Mouse (Mus musculus) liver, embryonic 15.5 days (tissue): ENCODE results near the gene Rhot2. TPM values are rescaled to one million over a fixed set of nuclear protein-coding genes. Genes with fewer than 3 reads are reported as not detected.

Source experiments
- ATAC-seq: fragments of 200-750 bp; cut with Nextera tagmentation; 2 replicates; pipeline ENCODE4 v1.8.0; 2017; ENCODE audit warnings: moderate number of reproducible peaks, mild to moderate bottlenecking, moderate library complexity; ENCODE audit not compliant: insufficient read depth
- H3K27ac ChIP-seq: fragments of 300-500 bp; sonication (generic); replicated peaks from 2 replicates; pipeline ENCODE4 v1.5.1; 2015; ENCODE audit warnings: mild to moderate bottlenecking, inconsistent platforms
- H3K27me3 ChIP-seq: fragments of 300-500 bp; sonication (generic); 2 replicates; pipeline ENCODE4 v1.6.1; 2015; ENCODE audit warnings: mild to moderate bottlenecking, inconsistent platforms
- H3K36me3 ChIP-seq: fragments of 300-500 bp; sonication (generic); replicated peaks from 2 replicates; pipeline ENCODE4 v1.6.1; 2015; ENCODE audit warnings: moderate library complexity, mild to moderate bottlenecking, inconsistent platforms
- H3K4me1 ChIP-seq: fragments of 300-500 bp; sonication (generic); replicated peaks from 2 replicates; pipeline ENCODE4 v1.6.1; 2015; ENCODE audit warnings: inconsistent platforms
- H3K4me2 ChIP-seq: fragments of 300-500 bp; sonication (generic); 2 replicates; pipeline ENCODE4 v1.6.1; 2015; ENCODE audit warnings: moderate library complexity, mild to moderate bottlenecking, inconsistent platforms
- H3K4me3 ChIP-seq: fragments of 300-500 bp; sonication (generic); replicated peaks from 2 replicates; pipeline ENCODE4 v1.5.1; 2015; ENCODE audit warnings: mild to moderate bottlenecking, inconsistent platforms
- H3K9ac ChIP-seq: fragments of 300-500 bp; sonication (generic); 2 replicates; pipeline ENCODE4 v1.6.1; 2015; ENCODE audit warnings: moderate library complexity, mild to moderate bottlenecking, inconsistent platforms
- H3K9me3 ChIP-seq: fragments of 300-500 bp; sonication (generic); replicated peaks from 2 replicates; pipeline ENCODE4 v1.6.1; 2016; ENCODE audit warnings: inconsistent platforms
- WGBS: fragments of 180-500 bp; shearing (Covaris S2); methylation state at CpG from one replicate; pipeline ENCODE4 v1.1.7; 2015; ENCODE audit warnings: mixed read lengths; ENCODE audit not compliant: insufficient replicate concordance; 5-methylcytosine and 5-hydroxymethylcytosine counted together
- polyA plus RNA-seq: library from polyadenylated mRNA; unstranded; fragments of >200 nt; fragmentation: Nextera tagmentation; extraction: Ambion mirVana; gene quantifications from 2 replicates; pipeline ENCODE4 v1.2.1, GENCODE M21; 2015

The Rhot2 gene
- polyA plus RNA-seq, 1 experiment from 2014 or later, result 10.8 TPM

DNA sequence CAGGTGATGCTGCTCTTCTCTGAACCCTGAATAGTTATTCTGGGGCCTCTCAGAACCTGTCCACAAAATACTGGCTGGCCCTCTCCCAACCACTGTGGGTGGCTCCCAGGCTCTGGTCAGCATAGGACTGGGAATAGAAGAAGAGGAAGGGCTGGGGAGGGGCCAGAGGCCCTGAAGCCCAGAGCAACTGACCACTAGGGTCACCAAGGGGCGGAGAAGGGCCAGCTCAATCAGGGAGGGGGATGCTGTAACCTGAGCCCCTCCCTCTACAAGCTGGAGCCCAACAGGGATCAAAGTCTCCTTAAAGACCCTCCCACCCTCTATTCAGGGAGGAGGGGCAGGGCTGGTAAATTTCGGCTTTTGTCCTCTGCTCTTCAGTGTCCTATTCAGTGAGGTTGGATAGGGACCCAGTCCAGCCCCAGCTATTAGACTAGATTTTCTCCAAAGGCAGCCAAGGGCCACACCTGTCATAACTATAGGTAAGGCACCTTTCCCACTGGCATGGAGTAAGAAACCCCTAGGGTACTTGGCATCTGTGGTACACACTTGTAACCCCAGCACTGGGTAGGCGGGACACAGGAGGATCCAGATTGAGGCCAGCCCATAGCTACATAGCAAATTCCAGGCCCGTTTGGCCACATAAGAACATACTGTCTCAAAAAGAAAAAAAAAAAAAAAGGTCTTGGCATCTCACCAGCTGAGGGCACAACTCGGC, 35.7 kb upstream of the Rhot2 start, which contains the start of gene Wfikkn1:
Gene Wfikkn1, minus strand, starts transcription at position 663 of the 715 bp plus-strand sequence.
- Histone ChIP-seq H3K27me3 (no peaks in the 10 kb centered on the region), H3K4me1 (peaks cover 67% of the 10 kb centered on the region), H3K9ac (no peak within 1 kb of the TSS), H3K27ac (peak within 1 kb of the TSS; percentile 14; the same call in 1 of the 2 replicates), H3K4me2 (no peak within 1 kb of the TSS), H3K4me3 (no peak within 1 kb of the TSS), H3K36me3 (peaks cover 38% of the 10 kb centered on the region), H3K9me3 (no peaks in the 10 kb centered on the region)
- WGBS, result 55% methylated on average over 5 of the region's 5 CpGs
- peak; percentile 14; the same call in 1 of the 2 replicates for ATAC-seq

DNA sequence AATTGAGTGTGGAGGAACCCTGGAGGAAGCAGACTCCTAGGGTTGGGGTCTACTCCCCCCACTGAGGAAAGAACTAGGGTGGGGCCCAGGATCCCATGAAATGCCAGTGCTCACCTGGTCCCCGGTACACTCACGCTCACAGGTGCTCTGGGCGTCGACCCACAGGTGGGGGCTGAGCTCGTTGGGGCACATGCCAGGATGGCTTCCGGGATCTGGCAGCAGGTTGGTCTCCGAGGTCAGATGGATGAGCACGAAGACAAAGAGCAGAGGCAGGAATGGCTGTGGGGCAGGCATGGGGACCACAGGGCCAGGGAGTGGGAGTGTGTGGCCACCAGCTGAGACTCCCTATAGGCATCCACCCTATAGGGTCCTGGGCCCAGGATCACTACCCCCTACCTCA, 35.1 kb upstream of the Rhot2 start:
- ATAC-seq, result no peak
- Histone ChIP-seq H3K4me1 (peaks cover 66% of the 10 kb centered on the region), H3K9ac (no peak overlapping the region), H3K9me3 (no peaks in the 10 kb centered on the region), H3K27me3 (no peaks in the 10 kb centered on the region), H3K36me3 (peaks cover 38% of the 10 kb centered on the region), H3K4me2 (no peak overlapping the region), H3K27ac (no peak overlapping the region), H3K4me3 (no peak overlapping the region)
- WGBS, result 80% methylated on average over 8 of the region's 8 CpGs

DNA sequence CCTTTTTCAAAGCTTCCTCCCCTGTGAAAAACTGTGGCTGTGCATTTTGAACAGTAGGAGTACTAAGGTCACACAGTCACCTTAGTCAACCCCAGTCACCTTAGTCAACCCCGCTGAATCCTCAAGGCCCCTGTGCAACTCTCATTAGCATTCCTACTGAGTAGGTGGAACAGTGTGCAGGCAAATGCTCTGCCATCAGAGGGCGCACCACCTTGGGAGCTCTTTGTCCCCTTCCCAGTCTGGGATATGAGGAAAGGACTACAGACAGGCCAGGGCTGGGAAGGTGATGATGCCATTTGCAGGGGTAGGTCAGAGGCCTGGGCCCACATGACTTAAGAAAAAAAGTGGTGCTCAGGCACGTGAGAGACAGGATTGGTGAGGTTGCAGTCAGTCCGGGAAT, 34.6 kb upstream of the Rhot2 start:
- H3K27ac ChIP-seq, result no peak overlapping the region
- no peak overlapping the region for H3K9ac ChIP-seq
- ATAC-seq, result no peak
- H3K36me3 ChIP-seq, result peaks cover 34% of the 10 kb centered on the region
- H3K4me3 ChIP-seq, result no peak overlapping the region
- 68% methylated on average over 4 of the region's 4 CpGs for WGBS
- no peaks in the 10 kb centered on the region for H3K27me3 ChIP-seq
- H3K9me3 ChIP-seq, result no peaks in the 10 kb centered on the region
- peaks cover 71% of the 10 kb centered on the region for H3K4me1 ChIP-seq
- no peak overlapping the region for H3K4me2 ChIP-seq

DNA sequence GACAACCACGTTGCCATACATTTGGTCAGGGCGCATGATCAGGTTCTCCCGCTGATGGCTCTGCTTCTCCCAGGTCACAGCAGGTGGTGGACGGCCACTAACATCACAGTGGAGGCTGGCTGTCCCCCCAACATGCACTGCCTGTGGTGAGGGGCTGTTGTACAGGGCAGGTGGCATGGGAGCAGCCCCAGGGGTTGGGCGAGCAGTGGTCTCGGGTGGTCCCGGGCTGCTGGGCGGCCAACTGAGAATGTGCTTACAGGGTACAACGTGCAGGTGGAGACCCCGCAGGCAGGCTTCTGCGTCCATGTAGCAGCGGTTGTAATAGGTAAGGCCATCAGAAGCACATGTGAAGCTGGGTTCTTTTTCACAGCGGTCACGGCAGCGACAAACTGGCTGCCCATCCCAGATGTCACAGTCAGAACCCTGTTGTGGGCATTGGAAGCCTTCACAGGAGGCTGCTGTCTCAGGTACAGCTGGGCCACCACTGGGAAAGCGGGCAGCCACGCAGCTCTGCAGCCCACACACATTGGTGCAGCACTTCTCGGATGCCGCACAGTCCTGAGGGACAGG, 34.0 kb upstream of the Rhot2 start:
- 87% methylated on average over 19 of the region's 19 CpGs for WGBS
- no peak for ATAC-seq

DNA sequence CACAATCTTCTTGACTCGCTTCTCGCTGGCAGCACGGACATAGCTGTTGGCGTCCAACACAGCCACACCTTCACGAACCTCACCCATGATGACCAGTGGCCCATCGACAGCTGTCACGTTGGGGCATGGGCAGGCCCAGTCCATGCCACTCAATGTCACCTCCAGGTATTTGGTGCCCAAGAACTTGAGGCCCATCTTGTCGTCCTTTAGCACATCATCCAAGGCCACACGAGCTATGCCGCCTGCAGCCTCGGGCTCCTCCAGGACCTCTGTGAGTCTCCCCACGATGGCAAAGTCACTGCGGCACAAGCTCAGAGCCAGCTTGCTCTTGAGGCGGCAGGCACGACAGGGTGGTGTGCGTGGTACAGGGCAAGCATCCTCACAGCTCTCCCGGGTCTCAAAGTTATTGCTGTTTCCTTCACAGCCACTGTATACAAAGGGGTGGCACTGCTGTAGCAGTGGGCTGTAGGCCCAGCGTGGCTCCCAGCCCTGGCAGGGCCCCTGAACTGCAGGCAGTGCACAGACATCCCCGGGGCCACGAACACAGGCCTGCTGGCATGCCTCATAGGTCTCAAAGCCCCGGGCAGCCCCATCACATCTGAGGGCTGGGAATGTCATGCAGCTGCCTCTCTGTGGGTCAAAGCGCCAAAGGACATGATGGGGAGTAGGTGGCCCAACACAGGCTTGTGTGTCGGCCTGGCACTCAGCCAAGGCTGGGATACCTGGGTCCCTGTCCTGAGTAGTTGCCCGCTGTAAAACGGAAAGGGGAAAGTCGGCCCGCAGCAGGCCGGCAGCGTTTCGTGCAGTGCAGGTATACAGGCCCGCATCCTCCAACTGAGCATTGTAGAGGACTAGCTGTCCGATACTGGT, 33.3 kb upstream of the Rhot2 start:
- no peak overlapping the region for H3K4me2 ChIP-seq
- H3K27ac ChIP-seq, result no peak overlapping the region
- no peak overlapping the region for H3K9ac ChIP-seq
- H3K4me3 ChIP-seq, result no peak overlapping the region
- H3K4me1 ChIP-seq, result peaks cover 75% of the 10 kb centered on the region
- 85% methylated on average over 32 of the region's 32 CpGs for WGBS
- no peak for ATAC-seq
- H3K27me3 ChIP-seq, result no peaks in the 10 kb centered on the region
- H3K36me3 ChIP-seq, result peaks cover 24% of the 10 kb centered on the region
- H3K9me3 ChIP-seq, result no peaks in the 10 kb centered on the region

More for the DNA sequence above, 34.0 kb upstream of the Rhot2 start:
- Histone ChIP-seq H3K36me3 (peaks cover 29% of the 10 kb centered on the region), H3K4me2 (no peak overlapping the region), H3K27ac (no peak overlapping the region), H3K9ac (no peak overlapping the region), H3K9me3 (no peaks in the 10 kb centered on the region), H3K27me3 (no peaks in the 10 kb centered on the region), H3K4me3 (no peak overlapping the region), H3K4me1 (peaks cover 76% of the 10 kb centered on the region)

DNA sequence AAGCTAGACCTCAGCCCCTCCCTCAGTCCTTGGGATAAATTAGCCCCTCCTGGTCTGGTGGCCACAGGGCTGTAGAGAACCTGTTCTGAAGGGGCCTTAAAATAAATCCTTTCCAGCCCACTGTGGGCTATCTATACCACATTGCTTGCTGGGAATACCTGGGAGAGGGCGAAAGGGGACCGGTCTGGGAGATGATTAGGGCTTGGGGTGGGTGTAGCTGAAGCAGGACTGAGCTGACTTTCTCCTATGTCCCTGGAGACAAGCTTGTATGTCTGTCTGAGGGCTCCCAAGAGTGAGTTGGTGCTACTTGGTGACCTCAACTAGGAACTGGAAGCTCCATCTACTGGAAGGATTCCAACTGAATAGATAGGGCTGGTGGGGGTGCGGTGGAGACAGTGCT, 32.4 kb upstream of the Rhot2 start:
- no peak overlapping the region for H3K4me3 ChIP-seq

DNA sequence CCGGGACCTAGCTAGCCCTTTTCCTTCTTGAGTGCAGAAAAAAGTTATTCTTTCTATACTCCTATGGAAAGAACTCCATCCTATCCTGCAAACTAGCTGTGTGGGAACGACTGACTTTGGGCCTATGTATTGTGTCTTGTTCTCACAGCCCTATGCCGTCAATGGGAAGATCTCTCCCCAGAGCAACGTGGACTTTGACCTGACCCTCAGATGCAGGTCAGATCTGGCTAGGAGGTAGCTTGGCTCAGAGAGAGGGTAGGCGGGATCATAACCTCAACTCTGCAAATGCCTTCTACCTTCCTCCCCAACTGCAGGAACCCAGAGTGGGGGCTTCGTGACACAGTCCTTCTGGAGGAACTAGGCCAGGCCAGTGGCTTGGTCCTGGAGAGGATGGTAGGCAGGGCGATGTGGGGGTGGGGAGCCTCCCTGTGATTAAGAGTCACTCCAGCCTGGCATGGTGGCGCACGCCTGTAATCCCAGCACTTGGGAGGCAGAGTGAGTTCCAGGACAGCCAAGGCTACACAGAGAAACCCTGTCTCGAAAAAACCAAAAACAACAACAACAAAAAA, 31.8 kb upstream of the Rhot2 start:
- no peaks in the 10 kb centered on the region for H3K27me3 ChIP-seq
- WGBS, result 61% methylated on average over 10 of the region's 10 CpGs
- H3K4me2 ChIP-seq, result peak overlapping the region; percentile 89
- H3K36me3 ChIP-seq, result peaks cover 21% of the 10 kb centered on the region
- ATAC-seq, result no peak
- no peaks in the 10 kb centered on the region for H3K9me3 ChIP-seq
- peak overlapping the region; percentile 90; the same call in 1 of the 2 replicates for H3K27ac ChIP-seq
- H3K9ac ChIP-seq, result 0 out of 2 replicates have a peak overlapping the region, but pooled peaks have one; percentile 79
- peaks cover 60% of the 10 kb centered on the region for H3K4me1 ChIP-seq
- H3K4me3 ChIP-seq, result peak overlapping the region; percentile 85

More for the DNA sequence above, 32.4 kb upstream of the Rhot2 start:
- H3K4me1 ChIP-seq, result peaks cover 65% of the 10 kb centered on the region
- H3K4me2 ChIP-seq, result 0 out of 2 replicates have a peak overlapping the region, but pooled peaks have one; percentile 89
- H3K9me3 ChIP-seq, result no peaks in the 10 kb centered on the region
- H3K27me3 ChIP-seq, result no peaks in the 10 kb centered on the region
- 81% methylated on average over 3 of the region's 3 CpGs for WGBS
- H3K27ac ChIP-seq, result no peak overlapping the region
- H3K36me3 ChIP-seq, result peaks cover 21% of the 10 kb centered on the region
- ATAC-seq, result no peak
- no peak overlapping the region for H3K9ac ChIP-seq

DNA sequence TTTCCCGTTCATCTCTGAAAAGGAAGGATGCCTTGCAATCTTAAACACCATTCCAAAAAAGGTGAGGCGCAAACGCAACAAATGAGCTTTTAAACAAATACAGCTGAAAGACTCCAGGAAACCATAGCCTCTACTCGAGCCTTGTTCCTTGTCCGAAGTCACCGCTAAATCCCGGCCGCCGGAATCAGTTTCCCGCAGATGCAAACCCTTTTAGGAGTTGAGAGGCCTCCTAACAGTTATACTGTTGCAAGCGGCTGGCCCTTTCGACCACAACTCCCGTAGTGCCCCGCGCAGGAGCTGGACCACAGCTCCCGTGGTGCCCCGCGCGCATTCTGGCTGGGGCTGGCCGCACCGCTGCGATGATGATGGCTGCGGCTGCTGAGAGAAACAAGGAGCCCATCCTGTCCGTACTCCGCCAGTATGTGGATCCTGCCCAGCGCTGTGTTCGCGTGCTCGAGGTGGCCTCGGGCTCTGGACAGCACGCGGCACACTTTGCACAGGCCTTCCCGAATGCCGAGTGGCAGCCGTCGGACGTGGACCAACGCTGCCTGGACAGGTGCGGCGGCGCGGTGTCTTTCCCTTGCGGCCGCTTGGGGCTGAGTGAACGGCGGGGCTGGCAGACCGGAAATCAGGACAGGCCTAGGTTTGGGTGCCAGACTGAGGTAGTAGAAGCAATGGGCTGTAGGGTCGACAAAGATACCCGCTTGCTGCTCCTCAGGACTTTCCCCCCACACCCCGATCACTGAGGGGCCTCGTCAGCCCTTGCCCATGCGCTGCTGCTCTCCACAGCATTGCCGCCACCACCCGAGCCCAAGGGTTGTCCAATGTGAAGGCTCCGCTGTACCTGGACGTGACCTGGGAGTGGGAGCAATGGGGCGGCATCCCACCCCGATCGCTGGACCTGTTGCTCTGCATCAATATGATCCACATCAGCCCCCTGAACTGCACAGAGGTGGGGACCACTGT, 30.8 kb upstream of the Rhot2 start:
- H3K9me3 ChIP-seq, result no peaks in the 10 kb centered on the region
- H3K4me1 ChIP-seq, result peaks cover 50% of the 10 kb centered on the region
- H3K36me3 ChIP-seq, result peaks cover 21% of the 10 kb centered on the region
- 1% methylated on average over 59 of the region's 59 CpGs for WGBS
- peak overlapping the region; percentile 89 for H3K4me2 ChIP-seq
- H3K27ac ChIP-seq, result peak overlapping the region; percentile 90
- H3K9ac ChIP-seq, result peak overlapping the region; percentile 79
- peak; percentile 81 for ATAC-seq
- H3K27me3 ChIP-seq, result no peaks in the 10 kb centered on the region
- peak overlapping the region; percentile 85 for H3K4me3 ChIP-seq

DNA sequence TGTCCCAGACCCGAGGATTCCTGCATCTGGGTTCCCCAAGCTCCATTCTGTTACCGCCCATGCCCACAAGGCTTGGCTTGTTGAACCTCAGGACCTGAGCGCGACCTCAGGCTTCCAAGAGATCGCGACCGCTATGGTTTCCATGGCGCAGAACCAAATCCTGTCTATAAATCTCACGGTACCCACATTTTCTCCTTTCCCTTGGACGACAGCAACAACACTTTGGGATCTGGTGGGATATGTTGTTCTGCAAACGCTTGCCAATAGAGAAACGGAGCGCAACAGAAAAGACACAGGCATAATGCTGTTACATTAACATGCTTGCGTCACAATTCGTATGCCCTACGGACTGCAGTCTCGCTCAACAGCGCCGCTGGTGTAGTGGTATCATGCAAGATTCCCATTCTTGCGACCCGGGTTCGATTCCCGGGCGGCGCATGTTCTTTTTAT, 30.1 kb upstream of the Rhot2 start, which contains the start of gene Mettl26:
Gene Mettl26, plus strand, starts transcription at position 354 of the 450 bp plus-strand sequence.
- Histone ChIP-seq H3K4me2 (peak within 1 kb of the TSS; percentile 89), H3K9ac (peak within 1 kb of the TSS; percentile 79), H3K27me3 (no peaks in the 10 kb centered on the region), H3K27ac (peak within 1 kb of the TSS; percentile 90), H3K4me3 (peak within 1 kb of the TSS; percentile 85), H3K4me1 (peaks cover 43% of the 10 kb centered on the region), H3K9me3 (no peaks in the 10 kb centered on the region), H3K36me3 (peaks cover 21% of the 10 kb centered on the region)
- WGBS, result under 1% methylated on average over 25 of the region's 25 CpGs
- peak; percentile 64 for ATAC-seq
